Mouse (Mus musculus) liver, embryonic 14.5 days (tissue): ENCODE measurements at regions not wholly inside any gene's neighbourhood (a gene's known extent, or its start where the extent isn't known, plus 50 kb on each side); places are given as distances from the start of the nearest gene placed in this dataset.
"Not testable (repeated sequence)": the region's sequence is repeated elsewhere in the genome, so short reads cannot be mapped to it uniquely, and the experiment has no call there.

ENCODE experiments used
- ATAC-seq: fragments of 200-750 bp; cut with Nextera tagmentation; 2 replicates; pipeline ENCODE4 v1.8.0; 2017; ENCODE audit warnings: moderate number of reproducible peaks, mild to moderate bottlenecking, moderate library complexity; ENCODE audit not compliant: insufficient read depth
- DNase-seq, 3 experiments: peaks; one replicate each; pipeline ENCODE4 v3.0.0-alpha.2; 2012 to 2013; ENCODE audit warnings: low read depth in 3 of 3, low spot score in 3 of 3
- H3K27ac ChIP-seq: fragments of 300-500 bp; sonication (generic); 2 replicates; pipeline ENCODE4 v1.5.1; 2014; ENCODE audit warnings: moderate library complexity, mild to moderate bottlenecking, control low read depth, inconsistent platforms
- H3K27me3 ChIP-seq: fragments of 300-500 bp; sonication (generic); 2 replicates; pipeline ENCODE4 v1.6.1; 2014; ENCODE audit warnings: mild to moderate bottlenecking, low read length, moderate library complexity; ENCODE audit not compliant: control insufficient read depth, insufficient read depth
- H3K36me3 ChIP-seq: fragments of 300-500 bp; sonication (generic); replicated peaks from 2 replicates; pipeline ENCODE4 v1.6.1; 2014; ENCODE audit warnings: low read depth; ENCODE audit not compliant: control insufficient read depth, insufficient read depth
- H3K4me1 ChIP-seq, 2 experiments: fragments of 200-500 bp in 1 of 2; fragments of 300-500 bp in 1 of 2; sonication (generic) in 1 of 2; replicated peaks; 2 replicates each; pipeline ENCODE4 v1.6.1; 2012 to 2014; ENCODE audit warnings: antibody characterized with exemption in 1 of 2, inconsistent platforms in 1 of 2, low read length in 1 of 2; ENCODE audit not compliant: control insufficient read depth in 2 of 2, insufficient read depth in 2 of 2
- H3K4me2 ChIP-seq: fragments of 300-500 bp; sonication (generic); 2 replicates; pipeline ENCODE4 v1.6.1; 2014; ENCODE audit warnings: low read depth, mild to moderate bottlenecking, control low read depth, moderate library complexity
- H3K4me3 ChIP-seq, 2 experiments: fragments of 200-500 bp in 1 of 2; fragments of 300-500 bp in 1 of 2; sonication (generic) in 1 of 2; 2 replicates each; pipeline ENCODE4 v1.5.1; 2012 to 2014; ENCODE audit warnings: low read depth in 2 of 2, low read length in 2 of 2, mild to moderate bottlenecking in 2 of 2, control low read depth in 1 of 2, inconsistent platforms in 1 of 2, moderate library complexity in 1 of 2; ENCODE audit not compliant: insufficient read depth in 1 of 2
- H3K9ac ChIP-seq: fragments of 300-500 bp; sonication (generic); replicated peaks from 2 replicates; pipeline ENCODE4 v1.6.1; 2014; ENCODE audit warnings: mild to moderate bottlenecking, control low read depth, moderate library complexity
- H3K9me3 ChIP-seq: fragments of 300-500 bp; sonication (generic); 2 replicates; pipeline ENCODE4 v1.6.1; 2016; ENCODE audit warnings: low read length, mixed read lengths; ENCODE audit not compliant: control insufficient read depth
- CTCF ChIP-seq: IDR thresholded peaks from 2 replicates; pipeline ENCODE4 v1.5.1; 2016; ENCODE audit warnings: antibody characterized with exemption, low read depth, control low read depth
- EP300 ChIP-seq: IDR thresholded peaks from 2 replicates; pipeline ENCODE4 v1.6.1; 2016; ENCODE audit warnings: antibody characterized with exemption, low read depth
- WGBS: fragments of 180-500 bp; shearing (Covaris S2); extraction: QIAGEN DNeasy Blood & Tissue Kit; methylation state at CpG from one replicate; pipeline ENCODE4 v1.1.7; 2014; ENCODE audit not compliant: insufficient replicate concordance; 5-methylcytosine and 5-hydroxymethylcytosine counted together

- H3K4me1 ChIP-seq, result no peaks in the 10 kb centered on the region
- no peak overlapping the region for H3K9ac ChIP-seq
- H3K27ac ChIP-seq, result no peak overlapping the region
- ATAC-seq (no peak), DNase-seq (no peak)
- H3K27me3 ChIP-seq, result no peaks in the 10 kb centered on the region; the same call in 1 of the 2 replicates
- H3K4me3 ChIP-seq, result no peak overlapping the region
- no peaks in the 10 kb centered on the region for H3K36me3 ChIP-seq
- TF ChIP-seq CTCF (no peak), EP300 (no peak)
- H3K9me3 ChIP-seq, result no peaks in the 10 kb centered on the region
- 9% methylated on average over 15 of the region's 15 CpGs for WGBS
- no peak overlapping the region for H3K4me2 ChIP-seq
Measured at GRCm38 (mm10) chr2:162867516-162868029, 63.8 kb upstream of the Srsf6 start.

GRCm38 (mm10) chr2:162866613-162867314 is 64.6 kb upstream of the Srsf6 start:
- DNase-seq, result no peak
- no peak for TF ChIP-seq CTCF
- TF ChIP-seq EP300, result no peak
- Histone ChIP-seq H3K4me2 (no peak overlapping the region), H3K36me3 (no peaks in the 10 kb centered on the region), H3K4me3 (no peak overlapping the region), H3K27ac (no peak overlapping the region), H3K27me3 (no peaks in the 10 kb centered on the region; the same call in 1 of the 2 replicates), H3K4me1 (no peaks in the 10 kb centered on the region), H3K9ac (no peak overlapping the region), H3K9me3 (no peaks in the 10 kb centered on the region)
- WGBS, result 19% methylated on average over 11 of the region's 11 CpGs
- ATAC-seq, result no peak

GRCm38 (mm10) chr2:162864571-162864970 is 66.8 kb upstream of the Srsf6 start:
- H3K27ac ChIP-seq, result no peak overlapping the region
- WGBS, result 35% methylated on average over 1 of the region's 1 CpGs
- no peaks in the 10 kb centered on the region for H3K36me3 ChIP-seq
- H3K4me2 ChIP-seq, result no peak overlapping the region
- no peaks in the 10 kb centered on the region for H3K4me1 ChIP-seq
- no peak for DNase-seq
- no peak for ATAC-seq
- H3K27me3 ChIP-seq, result no peaks in the 10 kb centered on the region; the same call in 1 of the 2 replicates
- no peak overlapping the region for H3K9ac ChIP-seq
- H3K4me3 ChIP-seq, result no peak overlapping the region
- TF ChIP-seq CTCF (no peak), EP300 (no peak)
- no peaks in the 10 kb centered on the region for H3K9me3 ChIP-seq

GRCm38 (mm10) chr2:162854606-162855005 is 76.7 kb upstream of the Srsf6 start:
- Histone ChIP-seq H3K36me3 (no peaks in the 10 kb centered on the region), H3K27me3 (no peaks in the 10 kb centered on the region), H3K4me1 (no peaks in the 10 kb centered on the region), H3K27ac (no peak overlapping the region), H3K9me3 (no peaks in the 10 kb centered on the region), H3K9ac (no peak overlapping the region), H3K4me3 (no peak overlapping the region), H3K4me2 (no peak overlapping the region)
- ATAC-seq (no peak), DNase-seq (no peak)
- WGBS, result 50% methylated on average over 6 of the region's 6 CpGs
- TF ChIP-seq EP300 (no peak), CTCF (no peak)

- no peak overlapping the region for H3K9ac ChIP-seq
- no peak for ATAC-seq
- H3K4me1 ChIP-seq, result no peaks in the 10 kb centered on the region
- no peaks in the 10 kb centered on the region for H3K36me3 ChIP-seq
- no peak for TF ChIP-seq EP300
- TF ChIP-seq CTCF, result no peak
- H3K9me3 ChIP-seq, result no peaks in the 10 kb centered on the region
- H3K4me2 ChIP-seq, result no peak overlapping the region
- H3K27ac ChIP-seq, result no peak overlapping the region
- H3K4me3 ChIP-seq, result no peak overlapping the region
- no peaks in the 10 kb centered on the region for H3K27me3 ChIP-seq
- WGBS, result 59% methylated on average over 7 of the region's 7 CpGs
- DNase-seq, result no peak
Measured at GRCm38 (mm10) chr2:162853576-162853975, 77.8 kb upstream of the Srsf6 start.

- DNase-seq, H3K36me3 ChIP-seq, H3K27me3 ChIP-seq, H3K4me3 ChIP-seq, H3K27ac ChIP-seq, H3K9ac ChIP-seq, H3K4me2 ChIP-seq, ATAC-seq, H3K4me1 ChIP-seq, H3K9me3 ChIP-seq: not testable (repeated sequence)
- 64% methylated on average over 9 of the region's 9 CpGs for WGBS
Measured at GRCm38 (mm10) chr2:162841761-162842160, 89.6 kb upstream of the Srsf6 start.
